Mouse (Mus musculus) heart, embryonic 12.5 days (tissue): ENCODE results near the gene Snrnp35. TPM values are rescaled to one million over a fixed set of nuclear protein-coding genes. Genes with fewer than 3 reads are reported as not detected.

ENCODE experiments used
- ATAC-seq: fragments of 200-750 bp; cut with Nextera tagmentation; 2 replicates; pipeline ENCODE4 v1.8.0; 2017; ENCODE audit warnings: moderate TSS enrichment, moderate library complexity; ENCODE audit not compliant: insufficient number of reproducible peaks, low FRiP score
- H3K27ac ChIP-seq: fragments of 300-500 bp; sonication (generic); 2 replicates; pipeline ENCODE4 v1.5.1; 2016; ENCODE audit warnings: mild to moderate bottlenecking, moderate library complexity; ENCODE audit not compliant: poor library complexity, severe bottlenecking
- H3K27me3 ChIP-seq: fragments of 300-500 bp; sonication (generic); replicated peaks from 2 replicates; pipeline ENCODE4 v1.6.1; 2016; ENCODE audit warnings: mild to moderate bottlenecking, moderate library complexity
- H3K36me3 ChIP-seq: fragments of 300-500 bp; sonication (generic); 2 replicates; pipeline ENCODE4 v1.6.1; 2016; ENCODE audit warnings: mild to moderate bottlenecking, moderate library complexity
- H3K4me1 ChIP-seq: fragments of 300-500 bp; sonication (generic); replicated peaks from 2 replicates; pipeline ENCODE4 v1.6.1; 2016; ENCODE audit warnings: mild to moderate bottlenecking
- H3K4me2 ChIP-seq: fragments of 300-500 bp; sonication (generic); 2 replicates; pipeline ENCODE4 v1.6.1; 2016; ENCODE audit warnings: mild to moderate bottlenecking, moderate library complexity
- H3K4me3 ChIP-seq: fragments of 300-500 bp; sonication (generic); 2 replicates; pipeline ENCODE4 v1.5.1; 2016; ENCODE audit warnings: mild to moderate bottlenecking
- H3K9ac ChIP-seq: fragments of 300-500 bp; sonication (generic); 2 replicates; pipeline ENCODE4 v1.6.1; 2016; ENCODE audit warnings: mild to moderate bottlenecking, moderate library complexity
- H3K9me3 ChIP-seq: fragments of 300-500 bp; sonication (generic); replicated peaks from 2 replicates; pipeline ENCODE4 v1.6.1; 2016; ENCODE audit warnings: mild to moderate bottlenecking, moderate library complexity
- WGBS: fragments of 180-500 bp; shearing (Covaris S2); methylation state at CpG from one replicate; pipeline ENCODE4 v1.1.7; 2016; 5-methylcytosine and 5-hydroxymethylcytosine counted together
- polyA plus RNA-seq: library from polyadenylated mRNA; unstranded; fragments of >200 nt; fragmentation: Nextera tagmentation; extraction: Ambion mirVana; gene quantifications from 2 replicates; pipeline ENCODE4 v1.2.1, GENCODE M21; 2016

Gene Snrnp35
- polyA plus RNA-seq, 1 experiment from 2014 or later = 24.0 TPM

DNA sequence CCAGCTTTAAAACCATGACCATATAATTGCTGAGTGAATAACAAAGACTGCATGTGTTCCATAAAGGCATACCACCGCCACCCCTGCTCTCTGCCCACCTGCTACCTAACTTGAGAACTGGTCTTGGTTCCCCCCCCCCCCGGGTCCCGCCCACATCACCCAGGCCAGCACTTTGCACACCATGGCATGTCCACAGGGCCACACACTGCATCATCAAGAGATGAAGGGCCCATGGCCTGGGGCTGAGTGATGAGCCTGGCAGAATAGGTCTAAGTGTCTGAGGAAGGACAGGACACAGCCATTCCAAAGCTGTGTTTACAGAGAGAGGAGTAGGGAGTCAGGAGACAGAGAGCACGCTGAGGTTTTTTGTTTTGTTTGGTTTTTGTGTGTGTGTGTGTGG, 45.4 kb downstream of the Snrnp35 start:
- no peaks in the 10 kb centered on the region for H3K9me3 ChIP-seq
- peaks cover 39% of the 10 kb centered on the region for H3K4me1 ChIP-seq
- H3K36me3 ChIP-seq = peaks cover 28% of the 10 kb centered on the region
- peak overlapping the region; percentile 94 for H3K4me2 ChIP-seq
- no peak for ATAC-seq
- WGBS = 82% methylated on average over 4 of the region's 4 CpGs
- H3K9ac ChIP-seq = peak overlapping the region; percentile 90
- no peaks in the 10 kb centered on the region for H3K27me3 ChIP-seq
- H3K27ac ChIP-seq = peak overlapping the region; percentile 89
- H3K4me3 ChIP-seq = peak overlapping the region; percentile 88

DNA sequence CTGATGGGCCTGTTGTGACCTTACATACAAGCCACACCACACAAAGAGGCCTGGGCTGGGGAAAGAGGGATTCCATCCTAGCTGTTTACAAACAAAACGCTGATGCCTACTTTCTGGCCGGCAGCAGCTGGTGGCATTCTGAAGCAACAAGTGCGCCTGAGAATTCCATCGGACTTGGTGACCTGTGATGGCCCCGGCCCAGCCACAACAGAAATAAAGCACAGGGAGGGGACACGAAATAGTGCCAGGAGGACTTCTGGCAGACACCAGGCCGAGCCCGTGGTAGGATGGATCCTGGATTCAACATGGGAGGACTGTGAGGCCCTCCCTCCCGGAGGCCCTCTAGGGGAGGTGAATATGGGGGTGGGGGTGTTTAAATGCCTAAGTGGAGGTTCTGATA, 45.9 kb downstream of the Snrnp35 start:
- peak overlapping the region; percentile 89 for H3K27ac ChIP-seq
- H3K36me3 ChIP-seq = peaks cover 24% of the 10 kb centered on the region
- peak overlapping the region; percentile 90 for H3K9ac ChIP-seq
- peak overlapping the region; percentile 88 for H3K4me3 ChIP-seq
- 37% methylated on average over 9 of the region's 9 CpGs for WGBS
- H3K4me2 ChIP-seq = peak overlapping the region; percentile 94
- no peaks in the 10 kb centered on the region for H3K9me3 ChIP-seq
- peaks cover 39% of the 10 kb centered on the region for H3K4me1 ChIP-seq
- no peak for ATAC-seq
- no peaks in the 10 kb centered on the region for H3K27me3 ChIP-seq

DNA sequence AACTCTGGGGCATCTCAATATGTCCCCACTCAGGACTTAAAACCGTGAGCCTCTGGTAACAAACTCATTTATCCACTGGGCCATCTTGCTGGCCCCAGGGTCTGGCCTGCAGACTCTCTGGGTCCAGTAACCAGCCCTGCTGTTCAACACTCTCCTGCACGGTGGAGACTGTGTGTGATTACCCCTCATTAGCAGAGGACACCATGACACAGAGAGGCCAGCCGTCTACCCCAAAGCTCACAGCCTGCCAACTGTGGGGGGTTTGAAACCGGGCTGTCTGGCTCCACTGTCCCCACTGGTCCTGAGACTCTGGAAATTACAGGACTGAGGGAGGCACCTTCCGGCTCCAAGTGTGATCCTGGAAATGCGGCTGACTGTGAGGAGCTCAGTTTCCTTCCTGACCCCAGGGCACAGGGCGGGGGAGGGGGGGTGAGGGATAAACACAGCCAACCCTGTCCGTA, 46.3 kb downstream of the Snrnp35 start:
- WGBS = 22% methylated on average over 8 of the region's 8 CpGs
- Histone ChIP-seq H3K9ac (peak overlapping the region; percentile 90), H3K27ac (peak overlapping the region; percentile 89), H3K36me3 (peaks cover 20% of the 10 kb centered on the region), H3K9me3 (no peaks in the 10 kb centered on the region), H3K4me2 (peak overlapping the region; percentile 94), H3K27me3 (no peaks in the 10 kb centered on the region), H3K4me1 (peaks cover 39% of the 10 kb centered on the region), H3K4me3 (peak overlapping the region; percentile 88)
- ATAC-seq = no peak

DNA sequence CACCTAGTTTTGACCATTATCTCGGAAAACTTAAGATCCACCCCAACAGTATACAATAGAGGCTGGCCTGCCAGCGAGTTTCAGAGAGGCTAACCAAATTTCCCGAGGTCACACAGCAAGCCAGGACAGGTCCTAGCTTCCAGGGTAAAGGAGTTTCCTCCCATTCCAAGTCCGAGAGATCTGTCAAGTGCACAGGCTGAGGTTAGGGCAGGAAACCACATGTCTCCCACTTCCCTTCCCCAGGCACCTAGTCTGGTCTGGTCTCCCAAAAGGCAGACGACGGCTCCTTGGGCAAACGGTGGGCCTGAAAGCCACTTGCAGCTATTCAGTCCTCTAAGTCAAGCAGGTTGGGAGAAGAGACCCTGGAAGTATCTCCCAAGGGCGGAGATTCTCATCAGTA, 46.8 kb downstream of the Snrnp35 start:
- H3K27ac ChIP-seq = peak overlapping the region; percentile 89
- peaks cover 36% of the 10 kb centered on the region for H3K4me1 ChIP-seq
- H3K9me3 ChIP-seq = no peaks in the 10 kb centered on the region
- no peak for ATAC-seq
- peak overlapping the region; percentile 90 for H3K9ac ChIP-seq
- no peaks in the 10 kb centered on the region for H3K27me3 ChIP-seq
- peaks cover 18% of the 10 kb centered on the region for H3K36me3 ChIP-seq
- peak overlapping the region; percentile 94 for H3K4me2 ChIP-seq
- WGBS = 42% methylated on average over 8 of the region's 8 CpGs
- peak overlapping the region; percentile 88 for H3K4me3 ChIP-seq

DNA sequence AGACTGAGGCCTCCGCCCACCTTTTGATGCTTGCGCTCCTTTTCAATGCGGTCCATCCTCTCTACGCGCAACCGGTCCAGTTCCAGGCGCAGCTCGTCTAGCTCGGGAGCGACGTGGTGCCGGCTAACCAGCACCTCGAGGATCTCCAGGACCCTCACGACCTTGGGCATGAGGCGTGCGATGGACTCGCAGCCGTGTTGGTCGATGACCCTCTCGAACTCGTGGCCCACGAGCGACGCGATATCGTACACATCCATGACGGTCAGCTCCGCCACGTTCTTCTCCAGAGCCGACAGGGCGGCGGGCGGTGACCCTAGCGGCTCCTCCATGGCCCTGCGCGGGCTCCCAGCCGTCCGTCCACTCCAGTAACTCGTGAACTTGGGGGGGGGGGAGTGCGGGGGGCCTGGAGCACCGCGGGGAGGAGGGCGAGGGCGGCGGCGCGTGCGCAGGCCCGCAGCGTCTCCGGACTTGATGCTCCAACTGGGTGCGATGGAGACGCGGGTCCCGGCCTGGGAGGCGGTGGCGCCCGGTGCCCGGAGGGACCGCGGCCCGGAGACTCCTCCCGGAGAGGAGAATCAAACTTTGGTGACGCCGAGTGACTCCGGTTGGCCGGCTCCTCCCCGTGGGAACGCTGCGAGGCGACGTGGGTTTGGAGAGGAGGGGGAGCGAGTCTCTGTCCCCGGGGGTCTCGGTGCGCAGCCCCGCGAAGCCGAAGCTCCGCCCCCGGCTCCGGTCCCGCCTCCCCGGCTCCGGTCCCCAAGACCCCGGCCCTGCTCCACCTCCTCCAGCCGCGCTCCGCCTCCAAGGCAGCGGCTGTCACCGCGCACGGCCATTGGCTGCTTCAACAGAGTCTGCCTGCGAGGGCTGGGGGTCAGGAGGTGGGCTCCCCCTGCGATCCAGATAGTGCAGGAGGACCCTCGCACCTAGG, 48.0 kb downstream of the Snrnp35 start, which contains the start of gene Rilpl1:
Rilpl1 (minus strand) TSS at position 737 of the 928 bp plus-strand sequence.
- H3K4me1 ChIP-seq = peaks cover 39% of the 10 kb centered on the region
- peak within 1 kb of the TSS; percentile 88 for H3K4me3 ChIP-seq
- H3K27ac ChIP-seq = peak within 1 kb of the TSS; percentile 89
- H3K9ac ChIP-seq = peak within 1 kb of the TSS; percentile 90
- under 1% methylated on average over 92 of the region's 96 CpGs for WGBS
- peaks cover 8% of the 10 kb centered on the region; the same call in 1 of the 2 replicates for H3K36me3 ChIP-seq
- H3K9me3 ChIP-seq = no peaks in the 10 kb centered on the region
- peak; percentile 86 for ATAC-seq
- peak within 1 kb of the TSS; percentile 94 for H3K4me2 ChIP-seq
- no peaks in the 10 kb centered on the region for H3K27me3 ChIP-seq

DNA sequence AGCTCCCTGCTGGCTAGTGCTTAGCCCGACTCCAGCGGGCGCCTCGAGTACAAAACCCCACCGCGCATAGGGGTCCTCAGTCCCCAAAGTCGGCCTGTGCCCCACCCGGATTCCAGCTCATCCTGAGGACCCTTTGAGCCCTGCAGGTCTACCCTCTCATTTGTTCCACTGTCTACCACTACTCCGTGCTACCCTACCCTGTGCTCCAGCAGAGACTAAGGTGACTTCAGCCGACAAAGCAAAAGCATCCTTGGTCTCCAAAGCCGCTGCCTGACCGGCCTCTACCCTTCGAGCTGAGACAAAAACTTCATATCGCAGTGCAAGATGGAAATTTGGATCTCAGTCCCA, 48.6 kb downstream of the Snrnp35 start:
- H3K36me3 ChIP-seq = peaks cover 5% of the 10 kb centered on the region; the same call in 1 of the 2 replicates
- peak overlapping the region; percentile 88 for H3K4me3 ChIP-seq
- H3K27me3 ChIP-seq = no peaks in the 10 kb centered on the region
- H3K4me1 ChIP-seq = peaks cover 39% of the 10 kb centered on the region
- H3K4me2 ChIP-seq = peak overlapping the region; percentile 94
- WGBS = 12% methylated on average over 14 of the region's 14 CpGs
- H3K9me3 ChIP-seq = no peaks in the 10 kb centered on the region
- peak overlapping the region; percentile 89 for H3K27ac ChIP-seq
- peak overlapping the region; percentile 90 for H3K9ac ChIP-seq
- peak; percentile 13 for ATAC-seq

DNA sequence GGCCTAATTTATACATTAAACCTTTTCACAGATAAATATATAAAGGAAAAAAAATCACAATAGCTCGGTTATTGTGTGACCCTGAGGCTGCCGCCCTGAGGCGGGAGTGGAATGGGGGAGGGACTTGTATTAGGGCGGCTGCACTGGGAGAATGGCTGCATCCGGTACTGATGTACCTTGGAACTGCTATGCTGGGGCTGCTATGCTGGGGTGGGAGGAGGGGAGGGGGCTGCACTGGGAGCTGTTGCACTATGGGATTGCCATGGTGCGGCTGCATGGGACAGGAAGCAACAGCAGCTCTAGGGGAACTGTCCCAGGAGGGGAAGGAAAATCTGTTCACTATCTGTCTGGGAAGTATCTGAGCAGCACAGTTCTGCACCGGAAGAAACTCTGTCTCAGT, 49.5 kb downstream of the Snrnp35 start:
- Histone ChIP-seq H3K27ac (peak overlapping the region; percentile 56), H3K4me1 (peaks cover 46% of the 10 kb centered on the region)
- ATAC-seq = peak; percentile 56

DNA sequence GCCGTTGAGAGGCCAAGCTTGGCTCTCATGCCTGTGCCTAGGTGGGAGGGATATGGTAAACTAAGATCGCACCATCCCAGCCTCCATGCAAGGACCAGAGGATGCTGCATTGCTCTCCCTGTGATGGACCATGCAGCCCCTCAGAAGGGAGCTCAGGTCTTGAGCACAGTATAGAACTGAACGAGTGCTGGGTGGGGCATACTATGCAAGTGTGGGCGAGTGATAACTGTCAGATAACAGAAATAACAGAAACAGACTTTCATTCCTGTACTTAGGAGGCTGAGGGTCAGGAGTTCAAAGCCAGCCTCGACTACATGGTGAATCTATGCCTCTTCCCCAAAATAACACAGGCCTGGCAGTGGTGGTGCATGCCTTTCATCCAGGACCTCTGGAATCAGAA, 52.1 kb downstream of the Snrnp35 start:
- 47% methylated on average over 5 of the region's 5 CpGs for WGBS
- no peaks in the 10 kb centered on the region for H3K36me3 ChIP-seq
- no peaks in the 10 kb centered on the region for H3K27me3 ChIP-seq
- H3K4me1 ChIP-seq = peaks cover 25% of the 10 kb centered on the region
- H3K9ac ChIP-seq = no peak overlapping the region
- no peak overlapping the region for H3K4me3 ChIP-seq
- no peak for ATAC-seq
- no peak overlapping the region for H3K27ac ChIP-seq
- no peaks in the 10 kb centered on the region for H3K9me3 ChIP-seq
- H3K4me2 ChIP-seq = no peak overlapping the region

More for the DNA sequence above, 49.5 kb downstream of the Snrnp35 start:
- Histone ChIP-seq H3K4me3 (no peak overlapping the region), H3K9ac (no peak overlapping the region), H3K9me3 (no peaks in the 10 kb centered on the region), H3K27me3 (no peaks in the 10 kb centered on the region), H3K4me2 (peak overlapping the region; percentile 24; the same call in 1 of the 2 replicates), H3K36me3 (no peaks in the 10 kb centered on the region)
- WGBS = 28% methylated on average over 7 of the region's 7 CpGs

DNA sequence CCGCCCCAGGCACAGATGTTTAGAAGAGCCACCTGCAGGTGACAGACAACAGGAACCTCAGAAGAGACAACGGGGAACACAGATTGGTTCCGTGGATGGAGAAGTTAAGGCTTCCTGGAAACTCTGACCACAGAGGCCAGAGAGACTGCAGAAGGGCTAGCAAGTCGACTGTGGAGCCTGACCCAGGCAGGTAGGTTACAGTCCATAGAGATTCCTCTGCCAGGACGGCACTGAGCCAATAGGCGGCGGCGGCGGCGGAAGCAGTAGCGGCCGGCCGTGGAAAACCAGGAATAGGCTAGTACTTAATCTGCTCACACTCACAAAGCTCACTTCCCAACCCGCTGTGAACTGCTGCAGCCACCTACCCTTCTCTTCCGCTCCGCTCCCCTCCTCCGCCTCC, 53.8 kb downstream of the Snrnp35 start:
- ATAC-seq = peak; percentile 10; the same call in 1 of the 2 replicates
- peak overlapping the region; percentile 63 for H3K9ac ChIP-seq
- 2% methylated on average over 17 of the region's 17 CpGs for whole genome bisulfite sequencing
- peaks cover 19% of the 10 kb centered on the region for H3K4me1 ChIP-seq
- no peaks in the 10 kb centered on the region for H3K36me3 ChIP-seq
- no peaks in the 10 kb centered on the region for H3K27me3 ChIP-seq
- peak overlapping the region; percentile 80 for H3K27ac ChIP-seq
- no peaks in the 10 kb centered on the region for H3K9me3 ChIP-seq
- peak overlapping the region; percentile 28 for H3K4me3 ChIP-seq
- H3K4me2 ChIP-seq = peak overlapping the region; percentile 63

DNA sequence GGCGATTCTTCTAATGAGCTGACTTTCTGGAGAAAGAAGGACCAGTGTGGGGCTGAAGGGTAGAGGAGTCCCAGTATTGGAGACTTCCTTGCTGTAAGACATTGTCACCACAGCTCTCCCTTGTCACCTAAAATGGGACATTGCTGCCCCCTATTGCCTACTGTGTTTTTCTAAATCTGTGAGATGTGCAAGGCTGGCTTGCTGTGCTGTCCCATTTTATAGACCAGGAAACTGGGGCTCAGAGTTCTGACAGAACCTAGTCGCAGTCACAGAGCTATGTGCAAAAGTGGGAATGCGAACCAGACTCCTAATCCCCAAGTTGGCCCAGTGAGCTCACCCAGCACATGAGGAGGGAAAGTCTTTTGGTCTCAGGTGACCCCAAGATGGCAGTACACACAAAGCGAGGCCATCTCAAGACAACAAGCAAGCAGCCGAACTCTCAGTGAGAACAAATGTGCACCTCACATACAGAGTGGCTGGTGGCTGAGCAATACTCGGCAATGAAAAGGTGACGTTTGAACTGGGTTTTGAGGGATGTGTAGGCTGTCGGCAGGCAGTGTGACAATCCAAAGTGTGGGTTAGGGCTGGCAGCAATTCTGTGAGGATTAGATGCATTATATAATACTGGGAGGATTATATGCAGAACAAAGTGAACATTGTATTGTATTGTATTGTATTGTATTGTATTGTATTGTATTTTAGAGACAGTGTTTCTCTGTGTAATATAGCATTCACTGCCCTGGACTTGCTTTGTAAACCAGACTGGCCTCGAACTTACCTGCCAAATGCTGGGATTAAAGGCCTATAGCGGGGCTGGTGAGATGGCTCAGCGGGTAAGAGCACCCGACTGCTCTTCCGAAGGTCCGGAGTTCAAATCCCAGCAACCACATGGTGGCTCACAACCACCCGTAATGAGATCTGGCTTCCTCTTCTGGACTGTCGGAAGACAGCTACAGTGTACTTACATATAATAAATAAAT, 56.2 kb downstream of the Snrnp35 start:
- H3K36me3 ChIP-seq = peaks cover 14% of the 10 kb centered on the region
- no peak for ATAC-seq
- H3K4me2 ChIP-seq = no peak overlapping the region
- H3K27me3 ChIP-seq = no peaks in the 10 kb centered on the region
- H3K4me1 ChIP-seq = peaks cover 21% of the 10 kb centered on the region
- H3K9me3 ChIP-seq = no peaks in the 10 kb centered on the region
- no peak overlapping the region for H3K9ac ChIP-seq
- no peak overlapping the region for H3K4me3 ChIP-seq
- 75% methylated on average over 16 of the region's 16 CpGs for WGBS
- peak overlapping the region; percentile 5; the same call in 1 of the 2 replicates for H3K27ac ChIP-seq
